Comparison of ENCODE assay signal across 29 mouse cellular contexts in the genomic region with DNA sequence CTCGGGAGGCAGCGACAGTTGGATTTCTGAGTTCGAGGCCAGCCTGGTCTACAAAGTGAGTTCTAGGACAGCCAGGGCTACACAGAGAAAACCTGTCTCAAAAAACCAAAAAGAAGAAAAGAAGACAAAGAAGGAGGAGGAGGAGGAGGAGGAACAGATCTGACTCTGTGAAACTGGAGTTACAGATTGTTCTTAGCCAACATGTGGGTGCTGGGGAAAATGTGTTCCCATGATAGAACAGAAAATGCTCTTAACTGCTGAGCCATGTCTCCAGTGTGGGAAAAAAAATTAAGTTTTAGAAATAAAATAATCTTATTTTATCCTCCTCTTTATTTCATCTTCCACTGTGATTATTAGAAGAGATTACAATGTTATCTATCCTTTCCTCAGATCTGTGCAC.
"Had no signal": no experiment of that assay in that cellular context is flagged by ENCODE, and none has a peak within 500 bp of the region (broad histone marks: within the 10 kb centered on the region; RNA-seq: fewer than 3 reads in every experiment).

No protein-coding gene starts in this region.

- H3K27ac ChIP-seq: embryonic facial prominence, embryonic 10.5 days; embryonic facial prominence, embryonic 12.5 days; embryonic facial prominence, embryonic 13.5 days; embryonic facial prominence, embryonic 15.5 days; forebrain, embryonic 10.5 days; forebrain, embryonic 12.5 days; forebrain, embryonic 13.5 days; forebrain, embryonic 15.5 days; gastrocnemius, adult 2 months; heart, adult 2 months; heart, embryonic 10.5 days had no signal

- DNase-seq: cerebellum, adult 8-10 months; cerebellum, adult 9-10 months; cerebellum, adult 9-11 months; cerebellum, postnatal 10 days; cerebellum, postnatal 14 days; cerebellum, postnatal 25 days; cerebellum, postnatal 36 days; embryo, embryonic 11 days; forebrain, postnatal 0 days; gastrocnemius, adult 2 months; gastrocnemius, postnatal 10 days; gastrocnemius, postnatal 14 days; gastrocnemius, postnatal 25 days; gastrocnemius, postnatal 36 days; heart, adult 11 months; heart, adult 18-20 months; heart, adult 2 months had no signal

- H3K4me3 ChIP-seq: embryonic facial prominence, embryonic 10.5 days; embryonic facial prominence, embryonic 12.5 days; embryonic facial prominence, embryonic 13.5 days; embryonic facial prominence, embryonic 15.5 days; erythroblast, embryonic 14.5 days; forebrain, embryonic 10.5 days; forebrain, embryonic 12.5 days; forebrain, embryonic 13.5 days; forebrain, embryonic 15.5 days; gastrocnemius, adult 2 months; heart, adult 2 months; heart, embryonic 10.5 days had no signal

- H3K27me3 ChIP-seq: embryonic facial prominence, embryonic 12.5 days; embryonic facial prominence, embryonic 13.5 days; embryonic facial prominence, embryonic 15.5 days; forebrain, embryonic 12.5 days; forebrain, embryonic 13.5 days; forebrain, embryonic 15.5 days had no signal

- H3K4me1 ChIP-seq: embryonic facial prominence, embryonic 10.5 days; embryonic facial prominence, embryonic 12.5 days; embryonic facial prominence, embryonic 13.5 days; embryonic facial prominence, embryonic 15.5 days; forebrain, embryonic 10.5 days; forebrain, embryonic 12.5 days; forebrain, embryonic 13.5 days; forebrain, embryonic 15.5 days; heart, embryonic 10.5 days had no signal

- ATAC-seq: forebrain, embryonic 13.5 days; forebrain, embryonic 14.5 days; forebrain, embryonic 15.5 days; forebrain, embryonic 16.5 days; forebrain, postnatal 0 days had no signal
